Mouse (Mus musculus) G1E (cell line): ENCODE measurements around the gene Unkl.

ENCODE experiments used
- CTCF ChIP-seq: IDR thresholded peaks from 2 replicates; pipeline ENCODE4 v1.5.1; 2012; ENCODE audit warnings: low read depth, low read length, inconsistent platforms, mixed read lengths
- GATA1 ChIP-seq: IDR thresholded peaks from 2 replicates; pipeline ENCODE4 v1.6.1; 2012; ENCODE audit warnings: borderline replicate concordance, low read length, inconsistent platforms, mixed read lengths
- GATA2 ChIP-seq: IDR thresholded peaks from 2 replicates; pipeline ENCODE4 v1.6.1; 2012; ENCODE audit warnings: low read depth, low read length, inconsistent platforms, borderline replicate concordance
- POLR2AphosphoS5 ChIP-seq: IDR thresholded peaks from 2 replicates; pipeline ENCODE4 v1.6.1; 2012; ENCODE audit warnings: low read depth, low read length, inconsistent platforms; ENCODE audit not compliant: insufficient replicate concordance

DNA sequence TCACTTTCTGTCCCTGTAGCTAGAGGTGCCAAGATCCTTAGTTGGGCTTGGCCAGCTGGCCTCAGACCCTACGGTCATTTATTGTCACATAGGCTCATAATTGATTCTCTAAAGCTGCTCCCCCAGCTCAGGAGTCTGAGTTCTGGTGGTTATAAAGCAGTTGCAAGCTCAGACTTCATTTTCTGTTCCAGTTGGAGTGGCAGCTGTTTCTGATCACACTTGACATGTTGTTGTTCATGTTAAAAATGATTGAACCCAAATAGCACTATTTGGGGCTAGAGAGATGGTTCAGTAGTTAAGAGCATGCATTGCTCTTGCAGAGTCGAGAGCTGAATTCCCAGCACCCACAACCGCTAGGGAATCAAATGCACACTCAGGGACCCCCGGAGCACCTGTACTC is 21.8 kb downstream of the Unkl start:
- TF ChIP-seq CTCF (no peak), GATA1 (no peak), GATA2 (no peak), POLR2AphosphoS5 (no peak)
